Mouse (Mus musculus) small intestine, adult 2 months (tissue): ENCODE measurements around the gene Syt2. TPM values are rescaled to one million over a fixed set of nuclear protein-coding genes. Genes with fewer than 3 reads are reported as not detected.

ENCODE experiments used
- H3K27ac ChIP-seq: fragments of 200-500 bp; 2 replicates; pipeline ENCODE4 v1.5.1; 2012; ENCODE audit warnings: low read depth, low read length, control low read depth, inconsistent platforms; ENCODE audit not compliant: insufficient read depth
- H3K27me3 ChIP-seq: fragments of 200-500 bp; 2 replicates; pipeline ENCODE4 v1.6.1; 2012; ENCODE audit warnings: mild to moderate bottlenecking, moderate library complexity, low read length, inconsistent platforms; ENCODE audit not compliant: control insufficient read depth, insufficient read depth
- H3K36me3 ChIP-seq: fragments of 200-500 bp; 2 replicates; pipeline ENCODE4 v1.6.1; 2012; ENCODE audit warnings: mild to moderate bottlenecking, low read length, control low read depth, inconsistent platforms; ENCODE audit not compliant: control insufficient read depth, insufficient read depth
- H3K4me1 ChIP-seq: fragments of 200-500 bp; 2 replicates; pipeline ENCODE4 v1.6.1; 2012; ENCODE audit warnings: low read length, inconsistent platforms, mixed read lengths; ENCODE audit not compliant: control insufficient read depth, insufficient read depth, insufficient read length
- H3K4me3 ChIP-seq: fragments of 200-500 bp; 2 replicates; pipeline ENCODE4 v1.5.1; 2012; ENCODE audit warnings: low read depth, mild to moderate bottlenecking, control low read depth, inconsistent platforms, low read length, moderate library complexity
- CTCF ChIP-seq: fragments of 200-500 bp; IDR thresholded peaks from 2 replicates; pipeline ENCODE4 v1.5.1; 2012; ENCODE audit warnings: low read depth, mild to moderate bottlenecking, control low read depth, inconsistent platforms, low read length, moderate library complexity, mixed read lengths; ENCODE audit not compliant: insufficient replicate concordance, insufficient read length; ENCODE audit errors: extremely low read depth
- POLR2A ChIP-seq: fragments of 200-500 bp; IDR thresholded peaks from 2 replicates; pipeline ENCODE4 v1.6.1; 2012; ENCODE audit warnings: low read depth, mild to moderate bottlenecking, control low read depth, inconsistent platforms, low read length, moderate library complexity
- WGBS: fragments of 180-500 bp; shearing (Covaris S2); methylation state at CpG from one replicate; pipeline ENCODE4 v1.1.7; 2018; 5-methylcytosine and 5-hydroxymethylcytosine counted together
- polyA plus RNA-seq: library from polyadenylated mRNA; depleted of rRNA; stranded (reverse); fragments of >200 nt; gene quantifications from 2 replicates; pipeline ENCODE4 v1.2.3, GENCODE M21; 2012

Syt2 gene
- polyA plus RNA-seq, 1 experiment, result 1.2 TPM

GRCm38 (mm10) chr1:134647591-134647990 lies 1.1 kb downstream of the Syt2 start:
- Histone ChIP-seq H3K4me3 (no peak overlapping the region), H3K4me1 (peaks cover 14% of the 10 kb centered on the region), H3K36me3 (no peaks in the 10 kb centered on the region), H3K27ac (no peak overlapping the region), H3K27me3 (peaks cover 46% of the 10 kb centered on the region)
- 46% methylated on average over 7 of the region's 7 CpGs for WGBS
- no peak for TF ChIP-seq POLR2A
- no peak for TF ChIP-seq CTCF

GRCm38 (mm10) chr1:134650816-134651215 lies 4.3 kb downstream of the Syt2 start:
- 89% methylated on average over 5 of the region's 5 CpGs for WGBS
- Histone ChIP-seq H3K4me3 (no peak overlapping the region), H3K27ac (no peak overlapping the region), H3K36me3 (no peaks in the 10 kb centered on the region), H3K27me3 (peaks cover 24% of the 10 kb centered on the region), H3K4me1 (peaks cover 14% of the 10 kb centered on the region)
- no peak for TF ChIP-seq CTCF
- TF ChIP-seq POLR2A, result no peak

GRCm38 (mm10) chr1:134651268-134651850 lies 4.9 kb downstream of the Syt2 start:
- TF ChIP-seq POLR2A, result no peak
- no peak for TF ChIP-seq CTCF
- H3K4me1 ChIP-seq, result peaks cover 14% of the 10 kb centered on the region
- 38% methylated on average over 13 of the region's 13 CpGs for WGBS
- H3K4me3 ChIP-seq, result no peak overlapping the region
- no peak overlapping the region for H3K27ac ChIP-seq
- peaks cover 20% of the 10 kb centered on the region for H3K27me3 ChIP-seq
- H3K36me3 ChIP-seq, result no peaks in the 10 kb centered on the region

- TF ChIP-seq POLR2A, result no peak
- no peak for TF ChIP-seq CTCF
- H3K36me3 ChIP-seq, result no peaks in the 10 kb centered on the region
- H3K4me1 ChIP-seq, result peaks cover 8% of the 10 kb centered on the region
- no peak overlapping the region for H3K4me3 ChIP-seq
- no peak overlapping the region for H3K27ac ChIP-seq
- H3K27me3 ChIP-seq, result peaks cover 14% of the 10 kb centered on the region
- 33% methylated on average over 4 of the region's 4 CpGs for WGBS
These were observed 5.4 kb downstream of the Syt2 start for GRCm38 (mm10) chr1:134651851-134652398.

GRCm38 (mm10) chr1:134653603-134654257 lies 7.3 kb downstream of the Syt2 start:
- H3K4me1 ChIP-seq, result peaks cover 6% of the 10 kb centered on the region
- H3K36me3 ChIP-seq, result no peaks in the 10 kb centered on the region
- H3K27me3 ChIP-seq, result no peaks in the 10 kb centered on the region
- no peak for TF ChIP-seq CTCF
- TF ChIP-seq POLR2A, result no peak
- WGBS, result 67% methylated on average over 10 of the region's 10 CpGs
- H3K4me3 ChIP-seq, result no peak overlapping the region
- H3K27ac ChIP-seq, result no peak overlapping the region

GRCm38 (mm10) chr1:134658841-134659240 lies 12.4 kb downstream of the Syt2 start:
- no peak for TF ChIP-seq CTCF
- TF ChIP-seq POLR2A, result no peak
- Histone ChIP-seq H3K4me1 (peaks cover 4% of the 10 kb centered on the region; the same call in 1 of the 2 replicates), H3K27ac (no peak overlapping the region), H3K27me3 (no peaks in the 10 kb centered on the region), H3K36me3 (no peaks in the 10 kb centered on the region), H3K4me3 (no peak overlapping the region)
- WGBS, result 29% methylated on average over 7 of the region's 7 CpGs

GRCm38 (mm10) chr1:134660163-134660562 lies 13.7 kb downstream of the Syt2 start:
- no peak overlapping the region for H3K27ac ChIP-seq
- no peak for TF ChIP-seq CTCF
- no peak for TF ChIP-seq POLR2A
- H3K4me1 ChIP-seq, result peaks cover 4% of the 10 kb centered on the region; the same call in 1 of the 2 replicates
- H3K36me3 ChIP-seq, result no peaks in the 10 kb centered on the region
- 65% methylated on average over 7 of the region's 7 CpGs for WGBS
- no peak overlapping the region for H3K4me3 ChIP-seq
- H3K27me3 ChIP-seq, result no peaks in the 10 kb centered on the region
